Mouse (Mus musculus) G1E (cell line): ENCODE data around the gene 2610028H24Rik.

Experiments used
- CTCF ChIP-seq: IDR thresholded peaks from 2 replicates; pipeline ENCODE4 v1.5.1; 2012; ENCODE audit warnings: low read depth, low read length, inconsistent platforms, mixed read lengths
- POLR2AphosphoS5 ChIP-seq: IDR thresholded peaks from 2 replicates; pipeline ENCODE4 v1.6.1; 2012; ENCODE audit warnings: low read depth, low read length, inconsistent platforms; ENCODE audit not compliant: insufficient replicate concordance
- TAL1 ChIP-seq: conservative IDR thresholded peaks from 2 replicates; pipeline ENCODE4 v1.6.1; 2012; ENCODE audit warnings: low read depth, low read length, inconsistent platforms, mixed read lengths

DNA sequence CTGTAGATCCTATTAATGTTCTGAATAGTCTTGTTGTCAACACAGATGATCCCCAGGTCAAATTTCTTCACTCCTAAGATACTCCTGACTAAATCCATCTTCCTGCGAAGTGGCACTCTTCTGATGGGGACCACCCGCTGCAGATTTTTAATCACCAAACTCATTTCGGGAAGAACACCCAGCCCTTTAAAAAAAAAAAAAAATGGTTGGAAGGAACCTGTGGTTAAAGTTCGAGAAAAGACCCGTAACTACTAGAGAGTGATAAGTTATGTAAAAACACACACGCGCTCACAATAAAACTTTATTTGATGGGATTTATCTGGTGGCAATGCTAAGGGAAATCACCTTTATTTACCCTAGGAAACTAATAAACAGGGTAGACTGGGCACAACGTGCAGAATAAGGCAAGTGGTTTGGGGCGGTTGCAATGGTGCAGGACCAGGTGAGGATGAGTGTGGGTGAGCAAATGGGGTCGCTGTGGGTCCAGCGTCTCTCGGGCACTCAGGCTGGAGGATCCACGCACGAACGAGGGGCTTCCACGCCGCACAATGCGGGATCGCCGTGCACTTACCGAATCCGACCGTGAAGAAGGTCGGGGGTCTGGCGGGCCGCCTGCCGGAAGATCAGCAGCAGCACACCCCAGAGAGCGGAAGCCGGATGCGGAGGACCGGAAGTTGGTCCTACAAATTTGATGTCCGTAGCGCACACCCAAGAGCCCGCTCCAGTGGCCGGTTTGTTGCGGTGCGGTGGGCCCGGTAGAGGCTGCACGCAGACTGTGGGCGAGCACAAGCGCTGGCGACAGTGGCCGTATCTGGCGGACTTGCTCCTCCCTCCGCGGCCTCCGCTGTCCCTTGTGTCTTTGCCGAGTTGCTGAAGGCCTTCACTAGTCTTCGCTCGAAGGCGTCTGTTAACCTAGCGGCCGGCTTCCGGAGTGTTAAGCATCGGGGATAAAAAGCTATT lies 19.6 kb downstream of the 2610028H24Rik start, which contains the start of the genes Mcm3ap and Ybey:
- no peak for TF ChIP-seq TAL1
- peak; percentile 17; the same call in 1 of the 2 replicates for TF ChIP-seq CTCF
- TF ChIP-seq POLR2AphosphoS5, result no peak
